Mouse (Mus musculus) heart, adult 11 months (tissue): ENCODE results near the gene Bmp5.
A peak's percentile ranks its signal among the peaks of the same experiment; 100 is the strongest.
"Not testable (repeated sequence)": the region's sequence is repeated elsewhere in the genome, so short reads cannot be mapped to it uniquely, and the experiment has no call there.

Source experiments
- DNase-seq: peaks from one replicate; pipeline ENCODE4 v3.0.0; 2022

Bmp5 gene

GRCm38 (mm10) chr9:75775129-75775845 lies at the start of gene Bmp5:
Gene Bmp5 (plus strand): TSS chr9:75775364.
- no peak for DNase-seq

- no peak for DNase-seq
These were observed 15.1 kb upstream of the Bmp5 start for GRCm38 (mm10) chr9:75760075-75760474.

GRCm38 (mm10) chr9:75761567-75761966 lies 13.6 kb upstream of the Bmp5 start:
- DNase-seq, result no peak

GRCm38 (mm10) chr9:75762487-75762886 lies 12.7 kb upstream of the Bmp5 start:
- DNase-seq, result no peak

GRCm38 (mm10) chr9:75764792-75765191 lies 10.4 kb upstream of the Bmp5 start:
- no peak for DNase-seq

- DNase-seq, result no peak
These were observed 8.6 kb upstream of the Bmp5 start for GRCm38 (mm10) chr9:75766521-75766920.

GRCm38 (mm10) chr9:75769042-75769441 lies 6.1 kb upstream of the Bmp5 start:
- no peak for DNase-seq

GRCm38 (mm10) chr9:75776153-75776552 lies 989 bp downstream of the Bmp5 start:
- DNase-seq, result no peak

- no peak for DNase-seq
These were observed 3.7 kb downstream of the Bmp5 start for GRCm38 (mm10) chr9:75778762-75779346.

GRCm38 (mm10) chr9:75780558-75781276 lies 5.6 kb downstream of the Bmp5 start:
- no peak for DNase-seq

- DNase-seq, result no peak
These were observed 6.4 kb downstream of the Bmp5 start for GRCm38 (mm10) chr9:75781600-75781999.

- no peak for DNase-seq
These were observed 8.4 kb downstream of the Bmp5 start for GRCm38 (mm10) chr9:75783573-75783972.

GRCm38 (mm10) chr9:75785959-75786358 lies 10.8 kb downstream of the Bmp5 start:
- DNase-seq, result no peak

- no peak for DNase-seq
These were observed 12.0 kb downstream of the Bmp5 start for GRCm38 (mm10) chr9:75787121-75787520.

GRCm38 (mm10) chr9:75789879-75790428 lies 14.8 kb downstream of the Bmp5 start:
- DNase-seq, result no peak

GRCm38 (mm10) chr9:75804940-75805339 lies 29.8 kb downstream of the Bmp5 start:
- DNase-seq, result no peak

- DNase-seq, result not testable (repeated sequence)
These were observed 33.0 kb downstream of the Bmp5 start for GRCm38 (mm10) chr9:75808179-75808578.

GRCm38 (mm10) chr9:75808659-75809058 lies 33.5 kb downstream of the Bmp5 start:
- DNase-seq, result no peak

- DNase-seq, result no peak
These were observed 40.0 kb downstream of the Bmp5 start for GRCm38 (mm10) chr9:75815161-75815560.

- no peak for DNase-seq
These were observed 43.2 kb downstream of the Bmp5 start for GRCm38 (mm10) chr9:75818400-75818799.

- peak; percentile 40 for DNase-seq
These were observed 57.3 kb downstream of the Bmp5 start for GRCm38 (mm10) chr9:75832468-75832867.

- DNase-seq, result peak; percentile 66
These were observed 58.1 kb downstream of the Bmp5 start for GRCm38 (mm10) chr9:75833189-75833732.

GRCm38 (mm10) chr9:75839450-75839849 lies 64.3 kb downstream of the Bmp5 start:
- DNase-seq, result no peak
